Mouse (Mus musculus): Measurements from ENCODE around the gene Fam205a1. TPM values are rescaled to one million over a fixed set of nuclear protein-coding genes. Genes with fewer than 3 reads are reported as not detected.
"Not testable (repeated sequence)": the region's sequence is repeated elsewhere in the genome, so short reads cannot be mapped to it uniquely, and the experiment has no call there.

Gene Fam205a1
- polyA plus RNA-seq (2012; ENCODE audit: insufficient read depth, insufficient read length, missing spikeins), result not detected in 2 replicates

DNA sequence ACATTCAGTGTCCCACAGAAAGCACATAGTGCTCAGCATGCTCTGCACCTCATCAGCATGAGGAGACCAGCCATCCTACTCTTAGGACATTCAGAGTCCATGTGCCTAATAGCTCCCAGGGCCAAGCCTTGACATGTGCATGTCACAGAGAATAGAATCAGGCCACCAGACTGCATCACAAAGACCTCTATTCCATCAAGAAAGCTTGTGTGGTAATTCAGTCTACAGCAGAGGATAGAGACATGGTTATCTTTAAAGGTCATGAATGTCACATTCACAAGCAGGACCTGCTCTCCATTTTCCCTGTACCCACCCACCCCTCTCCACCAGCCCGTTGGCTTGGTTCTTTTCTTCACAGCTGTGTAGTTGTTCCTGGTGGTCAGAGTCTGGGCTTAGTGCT, at the start of gene Fam205a1:
Gene Fam205a1 (minus strand): TSS at position 101 of the 400 bp plus-strand sequence.
- H3K4me1 ChIP-seq (ENCODE audit: control insufficient read depth, insufficient read depth, low read length); H3K27ac ChIP-seq (ENCODE audit: insufficient read depth, low read depth, low read length); H3K4me3 ChIP-seq (ENCODE audit: insufficient read depth, low read length): not testable (repeated sequence)

DNA sequence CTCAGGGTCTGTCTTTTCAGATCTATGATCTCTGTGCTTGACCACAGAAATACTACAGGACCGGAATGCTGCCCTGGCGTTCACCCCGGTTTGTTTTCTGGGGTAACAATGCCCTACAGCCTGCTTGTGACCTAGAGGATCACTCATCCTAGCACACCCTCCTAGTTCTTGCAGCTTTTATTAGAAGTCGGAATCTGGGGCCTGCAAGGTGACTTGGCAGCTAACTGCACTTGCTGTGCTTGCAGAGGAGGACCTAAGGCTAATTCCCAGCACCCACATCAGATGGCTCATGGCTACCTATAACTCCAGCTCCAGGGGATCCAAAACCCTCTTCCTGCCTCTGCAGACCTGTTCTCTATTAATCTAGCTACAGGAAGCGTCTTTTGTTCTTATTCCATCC, 49.0 kb upstream of the Fam205a1 start:
- peaks cover 5% of the 10 kb centered on the region; the same call in 1 of the 2 replicates for H3K4me1 ChIP-seq (ENCODE audit: control insufficient read depth, insufficient read depth, low read length)
- H3K4me3 ChIP-seq (ENCODE audit: insufficient read depth, low read length), result no peak overlapping the region
- H3K27ac ChIP-seq (ENCODE audit: insufficient read depth, low read depth, low read length), result no peak overlapping the region
- TF ChIP-seq POLR2A (IDR thresholded peaks at IDR 0.05; ENCODE audit: borderline replicate concordance, low read depth, low read length) (no peak), CTCF (IDR thresholded peaks at IDR 0.05; ENCODE audit: low read depth, low read length) (no peak)

DNA sequence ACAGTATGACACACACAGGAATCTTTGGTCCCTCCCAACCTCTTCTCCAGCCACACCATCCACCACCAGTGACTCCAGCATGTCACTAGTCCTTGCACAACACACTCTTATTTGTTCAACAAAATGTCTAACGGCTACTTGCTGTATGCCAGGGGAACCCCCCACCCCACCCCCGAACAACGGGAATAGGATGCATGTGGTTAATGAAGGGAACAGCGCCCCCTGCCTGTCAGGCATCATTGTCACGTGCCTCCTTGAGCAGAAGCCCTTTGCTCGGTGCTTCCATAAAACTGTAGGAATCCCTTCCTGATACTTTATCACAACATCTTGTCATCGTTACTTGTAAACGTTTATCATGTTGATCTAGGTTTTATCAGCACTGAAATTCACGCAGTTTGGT, 48.5 kb upstream of the Fam205a1 start:
- Histone ChIP-seq H3K4me1 (ENCODE audit: control insufficient read depth, insufficient read depth, low read length) (peaks cover 5% of the 10 kb centered on the region; the same call in 1 of the 2 replicates), H3K4me3 (ENCODE audit: insufficient read depth, low read length) (no peak overlapping the region), H3K27ac (ENCODE audit: insufficient read depth, low read depth, low read length) (no peak overlapping the region)
- TF ChIP-seq POLR2A (IDR thresholded peaks at IDR 0.05; ENCODE audit: borderline replicate concordance, low read depth, low read length) (no peak), CTCF (IDR thresholded peaks at IDR 0.05; ENCODE audit: low read depth, low read length) (peak; percentile 71)

DNA sequence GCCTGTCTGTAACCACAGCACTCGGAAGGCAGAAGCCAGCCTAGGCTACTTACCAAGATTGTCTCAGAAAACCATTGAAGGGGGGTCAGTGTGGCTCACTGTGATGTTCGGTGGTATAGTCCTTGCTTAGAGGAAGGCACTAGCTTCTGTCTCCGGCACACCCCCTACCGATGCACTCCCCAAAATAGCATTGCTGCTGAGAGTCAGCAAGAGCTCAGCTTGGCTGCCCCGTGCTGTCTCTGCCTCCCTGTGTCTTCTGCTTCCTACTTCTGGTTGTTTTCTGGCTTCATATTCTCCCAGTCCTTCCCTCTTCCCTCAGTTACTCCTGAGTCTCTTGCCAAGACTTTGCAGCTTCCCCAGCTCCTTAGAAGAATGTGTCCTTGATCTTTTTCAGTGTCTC, 47.2 kb upstream of the Fam205a1 start:
- Histone ChIP-seq H3K4me3 (ENCODE audit: insufficient read depth, low read length) (no peak overlapping the region), H3K4me1 (ENCODE audit: control insufficient read depth, insufficient read depth, low read length) (peaks cover 5% of the 10 kb centered on the region; the same call in 1 of the 2 replicates), H3K27ac (ENCODE audit: insufficient read depth, low read depth, low read length) (no peak overlapping the region)
- TF ChIP-seq CTCF (IDR thresholded peaks at IDR 0.05; ENCODE audit: low read depth, low read length), result no peak
- TF ChIP-seq POLR2A (IDR thresholded peaks at IDR 0.05; ENCODE audit: borderline replicate concordance, low read depth, low read length), result no peak

DNA sequence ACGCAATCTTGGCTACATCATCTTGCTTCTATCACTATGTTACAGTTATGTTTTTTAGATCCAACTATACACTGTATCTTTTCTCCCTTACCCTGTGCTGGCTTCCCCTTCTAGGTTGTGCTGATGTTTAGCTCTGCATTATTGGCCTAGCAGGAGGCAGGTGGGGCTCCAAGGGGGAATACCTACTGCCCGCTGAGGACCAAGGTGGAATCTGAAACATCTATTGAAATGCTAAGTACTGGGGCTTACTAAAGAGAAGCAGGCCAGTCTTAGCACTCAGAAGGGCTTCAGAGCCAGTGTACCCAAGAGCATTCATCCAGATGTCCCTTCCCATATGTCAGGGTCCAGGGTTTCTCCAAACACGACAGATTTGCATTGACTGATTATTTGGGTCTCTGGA, 45.2 kb upstream of the Fam205a1 start:
- Histone ChIP-seq H3K4me1 (ENCODE audit: control insufficient read depth, insufficient read depth, low read length) (peaks cover 5% of the 10 kb centered on the region; the same call in 1 of the 2 replicates), H3K4me3 (ENCODE audit: insufficient read depth, low read length) (no peak overlapping the region), H3K27ac (ENCODE audit: insufficient read depth, low read depth, low read length) (no peak overlapping the region)
- no peak for TF ChIP-seq CTCF (IDR thresholded peaks at IDR 0.05; ENCODE audit: low read depth, low read length)
- TF ChIP-seq POLR2A (IDR thresholded peaks at IDR 0.05; ENCODE audit: borderline replicate concordance, low read depth, low read length), result no peak

DNA sequence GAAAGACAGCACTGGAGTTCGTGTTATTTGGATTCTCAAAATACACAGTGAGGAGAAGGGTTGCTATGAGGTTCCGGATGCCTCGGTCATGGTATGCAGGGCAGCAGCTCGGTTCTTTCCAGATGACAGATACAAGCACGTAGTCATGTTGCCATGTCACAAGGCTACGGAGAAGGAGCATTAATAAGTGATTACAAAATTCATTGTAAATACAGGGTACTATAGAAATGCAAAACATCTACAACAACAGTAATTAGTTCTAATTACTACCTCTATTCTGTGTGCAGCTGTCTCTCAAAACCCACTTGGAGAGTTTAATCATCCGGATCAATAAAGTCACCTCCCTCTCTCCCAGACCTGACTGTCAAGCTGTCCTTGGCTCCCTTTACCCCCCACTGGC, 41.4 kb upstream of the Fam205a1 start:
- no peaks in the 10 kb centered on the region for H3K4me1 ChIP-seq (ENCODE audit: control insufficient read depth, insufficient read depth, low read length)
- H3K27ac ChIP-seq (ENCODE audit: insufficient read depth, low read depth, low read length), result no peak overlapping the region
- TF ChIP-seq CTCF (IDR thresholded peaks at IDR 0.05; ENCODE audit: low read depth, low read length) (no peak), POLR2A (IDR thresholded peaks at IDR 0.05; ENCODE audit: borderline replicate concordance, low read depth, low read length) (no peak)
- H3K4me3 ChIP-seq (ENCODE audit: insufficient read depth, low read length), result no peak overlapping the region

DNA sequence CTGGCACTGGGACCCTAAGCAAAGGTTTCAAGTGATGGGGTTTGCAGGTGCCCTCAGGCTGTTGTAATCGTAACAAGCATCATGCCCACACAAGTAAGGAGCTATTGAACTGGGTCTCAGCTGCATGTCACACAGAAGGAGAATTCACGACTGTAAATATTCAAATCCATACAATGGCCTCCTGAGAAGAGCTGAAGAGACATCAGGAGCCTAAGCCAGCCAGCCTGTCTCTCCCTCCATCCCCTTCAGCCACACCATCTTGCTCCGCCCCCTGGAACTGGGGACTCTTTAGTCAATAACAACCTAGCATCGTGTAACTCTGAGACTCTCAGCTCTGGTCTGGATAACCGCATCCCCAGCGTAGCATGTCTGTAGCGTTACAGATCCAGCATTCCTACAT, 37.5 kb upstream of the Fam205a1 start:
- Histone ChIP-seq H3K4me1 (ENCODE audit: control insufficient read depth, insufficient read depth, low read length) (no peaks in the 10 kb centered on the region), H3K4me3 (ENCODE audit: insufficient read depth, low read length) (no peak overlapping the region), H3K27ac (ENCODE audit: insufficient read depth, low read depth, low read length) (no peak overlapping the region)
- TF ChIP-seq POLR2A (IDR thresholded peaks at IDR 0.05; ENCODE audit: borderline replicate concordance, low read depth, low read length), result no peak

DNA sequence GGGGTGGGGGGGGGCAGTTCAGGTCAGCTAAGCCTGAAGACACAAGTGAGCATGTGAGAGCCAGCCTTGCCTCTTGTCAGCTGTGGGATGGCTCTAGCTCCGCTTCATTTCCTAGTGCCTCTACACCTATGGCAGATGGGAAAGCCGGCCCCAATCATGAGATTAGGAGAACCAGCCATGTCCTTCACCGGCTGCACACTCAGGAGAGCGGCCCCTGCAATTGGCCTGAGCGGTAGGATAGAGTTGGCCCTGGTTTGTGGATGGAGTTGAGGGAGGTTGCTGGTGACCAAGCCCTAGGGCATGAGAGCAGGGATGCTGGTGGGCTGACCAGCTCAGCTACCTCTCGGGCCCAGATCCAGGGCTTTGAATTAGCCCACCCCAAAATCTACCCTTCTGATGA, 35.1 kb upstream of the Fam205a1 start:
- no peak for TF ChIP-seq CTCF (IDR thresholded peaks at IDR 0.05; ENCODE audit: low read depth, low read length)
- TF ChIP-seq POLR2A (IDR thresholded peaks at IDR 0.05; ENCODE audit: borderline replicate concordance, low read depth, low read length), result no peak
- Histone ChIP-seq H3K4me1 (ENCODE audit: control insufficient read depth, insufficient read depth, low read length) (no peaks in the 10 kb centered on the region), H3K27ac (ENCODE audit: insufficient read depth, low read depth, low read length) (no peak overlapping the region), H3K4me3 (ENCODE audit: insufficient read depth, low read length) (no peak overlapping the region)

DNA sequence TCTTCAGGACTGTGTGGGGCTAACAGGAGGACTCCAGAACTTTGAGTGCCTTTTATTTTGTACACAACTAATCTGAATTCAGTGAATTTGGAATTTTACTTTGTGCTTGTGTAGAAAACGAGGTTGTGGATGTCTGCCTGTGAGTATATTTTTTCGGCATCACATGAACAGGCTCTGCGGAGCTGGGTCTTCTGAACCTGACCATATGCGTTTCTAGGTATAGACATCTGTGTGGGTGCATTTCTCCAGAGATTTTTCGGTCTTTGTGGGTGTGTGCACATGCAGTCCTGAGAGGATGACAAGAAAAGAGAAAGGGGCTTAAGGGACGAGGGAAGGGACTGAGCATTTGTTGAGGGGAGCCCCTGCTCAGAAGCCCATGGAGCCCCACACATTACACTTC, 33.2 kb upstream of the Fam205a1 start:
- Histone ChIP-seq H3K4me1 (ENCODE audit: control insufficient read depth, insufficient read depth, low read length) (no peaks in the 10 kb centered on the region), H3K27ac (ENCODE audit: insufficient read depth, low read depth, low read length) (no peak overlapping the region), H3K4me3 (ENCODE audit: insufficient read depth, low read length) (no peak overlapping the region)
- TF ChIP-seq POLR2A (IDR thresholded peaks at IDR 0.05; ENCODE audit: borderline replicate concordance, low read depth, low read length), result no peak
- TF ChIP-seq CTCF (IDR thresholded peaks at IDR 0.05; ENCODE audit: low read depth, low read length), result no peak

DNA sequence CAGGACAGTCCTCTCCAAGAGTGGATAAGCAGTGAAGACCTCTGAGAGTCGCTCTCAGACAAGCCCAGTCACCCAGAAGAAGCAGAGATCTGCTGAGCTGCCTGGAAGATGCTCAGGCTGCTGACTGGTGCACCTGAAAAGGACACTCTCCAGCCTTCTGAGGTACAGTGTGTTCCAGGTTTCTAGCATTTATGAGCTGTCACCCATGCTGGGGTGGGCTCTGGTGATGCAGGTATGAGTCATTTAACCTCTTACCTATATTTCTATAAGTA, 26.9 kb upstream of the Fam205a1 start:
- H3K27ac ChIP-seq (ENCODE audit: insufficient read depth, low read depth, low read length), result peak overlapping the region; percentile 88
- H3K4me1 ChIP-seq (ENCODE audit: control insufficient read depth, insufficient read depth, low read length), result peaks cover 22% of the 10 kb centered on the region
- no peak overlapping the region for H3K4me3 ChIP-seq (ENCODE audit: insufficient read depth, low read length)
- TF ChIP-seq POLR2A (IDR thresholded peaks at IDR 0.05; ENCODE audit: borderline replicate concordance, low read depth, low read length) (no peak), CTCF (IDR thresholded peaks at IDR 0.05; ENCODE audit: low read depth, low read length) (no peak)

Data from bone marrow macrophage, adult 2 months (primary cell).